Mouse (Mus musculus): ENCODE measurements around the gene Nptx1.

DNA sequence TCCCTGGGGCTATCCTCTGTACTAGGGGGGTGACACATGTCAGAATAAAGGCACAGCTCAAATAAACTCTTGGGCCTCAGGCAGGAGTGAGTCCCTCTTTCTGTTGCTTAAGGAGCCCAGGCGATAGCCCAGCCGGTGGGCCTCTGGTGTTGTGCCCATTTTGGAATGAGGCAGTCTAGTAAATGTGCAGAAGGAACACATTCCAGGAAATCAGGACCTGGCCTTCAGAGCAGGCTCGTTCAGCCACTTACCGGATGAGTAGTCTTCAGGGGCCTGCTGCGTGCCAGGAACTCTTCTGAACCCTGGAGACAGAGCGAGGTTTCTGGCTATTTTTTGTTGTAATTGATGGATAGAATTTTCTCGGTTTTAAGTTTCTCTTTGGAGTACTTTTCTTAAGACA is 7.2 kb upstream of the Nptx1 start:
- TF ChIP-seq CTCF (IDR thresholded peaks at IDR 0.05; ENCODE audit: borderline replicate concordance, control insufficient read depth, extremely low read depth, insufficient read depth, low read length, poor library complexity) (no peak), POLR2A (IDR thresholded peaks at IDR 0.05; ENCODE audit: control insufficient read depth, extremely low read depth, insufficient read depth, low read length, poor library complexity) (no peak)
